Mouse (Mus musculus): Measurements from ENCODE around the gene Pafah1b3. TPM values are rescaled to one million over a fixed set of nuclear protein-coding genes. Genes with fewer than 3 reads are reported as not detected.
A peak's percentile ranks its signal among the peaks of the same experiment; 100 is the strongest.

Pafah1b3 gene
- total RNA-seq, 2 experiments from 2014 or later = 3.0 to 4.5 TPM

DNA sequence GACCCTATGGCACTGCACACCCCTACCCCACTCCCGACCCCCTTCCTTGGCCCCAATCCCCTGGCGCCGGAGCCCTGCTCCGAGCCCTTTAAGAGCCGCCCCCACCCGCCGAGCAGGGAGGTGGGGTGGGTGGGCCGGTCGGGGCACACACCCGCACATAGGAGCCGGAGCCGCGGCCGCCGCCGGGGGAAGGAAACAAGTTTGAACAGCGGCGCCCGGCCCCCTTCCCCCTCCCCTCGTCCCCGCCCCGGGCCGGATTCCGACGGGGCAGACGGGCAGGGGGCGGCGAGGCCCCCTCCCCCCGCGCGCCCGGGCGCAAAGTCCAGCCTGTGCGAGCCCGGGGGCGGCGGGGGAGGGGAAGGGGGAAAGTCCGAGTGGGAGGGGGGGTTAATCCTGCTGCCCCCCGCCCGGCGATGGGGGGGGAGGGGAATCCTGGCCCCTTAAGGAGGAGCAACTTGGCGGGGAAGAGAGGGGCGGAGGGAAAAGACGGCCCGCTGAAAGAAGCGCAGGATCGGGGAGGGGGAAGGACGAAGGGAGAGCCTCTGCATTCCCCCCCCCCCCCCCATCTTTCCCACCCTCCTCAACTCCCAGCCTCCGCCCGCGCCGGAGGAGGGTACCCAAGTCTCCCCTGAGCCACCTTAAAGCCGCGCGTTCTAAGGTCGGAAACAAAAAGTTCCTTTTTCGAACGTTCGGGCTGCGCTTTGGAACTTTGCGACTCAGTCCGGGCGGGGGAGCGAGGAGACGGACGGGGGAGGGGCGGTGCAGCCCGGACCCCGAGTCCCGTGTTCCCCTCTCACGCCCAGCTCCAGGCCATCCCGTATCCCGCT is 48.3 kb downstream of the Pafah1b3 start:
- intact Hi-C loops (cut with DNase I; ENCODE audit: low total_unique reads) = loop anchor here (10.0 kb wide), 1 partner anchor 65 kb away; the partner anchor contains the start of gene Megf8
- peak; percentile 86 for DNase-seq

DNA sequence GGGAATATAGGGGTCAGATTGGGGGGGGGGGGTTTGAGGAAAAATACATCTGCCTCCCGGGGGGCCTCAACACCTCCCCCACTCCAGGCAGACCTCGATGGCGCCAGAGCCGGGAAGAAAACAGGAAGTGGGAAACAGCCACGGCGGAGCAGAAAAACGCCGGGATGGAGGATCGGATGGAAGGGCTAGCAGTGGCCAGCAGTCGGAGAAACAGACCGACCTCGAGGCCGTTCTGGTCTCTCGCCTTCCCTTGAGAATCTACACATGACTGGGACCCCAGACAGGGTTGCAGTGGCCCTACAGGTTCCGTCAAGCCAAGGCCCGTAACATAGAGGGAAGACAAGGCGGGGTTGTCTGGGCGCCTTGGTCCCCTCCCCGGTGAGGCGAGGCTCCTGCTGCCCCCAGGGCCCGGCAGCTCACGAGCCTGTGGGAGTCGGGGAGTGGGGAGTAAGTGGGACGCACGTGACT is 48.9 kb downstream of the Pafah1b3 start:
- intact Hi-C loops (cut with DNase I; ENCODE audit: low total_unique reads) = loop anchor here (10.0 kb wide), 1 partner anchor 66 kb away; the partner anchor contains the start of gene Megf8
- DNase-seq = no peak

DNA sequence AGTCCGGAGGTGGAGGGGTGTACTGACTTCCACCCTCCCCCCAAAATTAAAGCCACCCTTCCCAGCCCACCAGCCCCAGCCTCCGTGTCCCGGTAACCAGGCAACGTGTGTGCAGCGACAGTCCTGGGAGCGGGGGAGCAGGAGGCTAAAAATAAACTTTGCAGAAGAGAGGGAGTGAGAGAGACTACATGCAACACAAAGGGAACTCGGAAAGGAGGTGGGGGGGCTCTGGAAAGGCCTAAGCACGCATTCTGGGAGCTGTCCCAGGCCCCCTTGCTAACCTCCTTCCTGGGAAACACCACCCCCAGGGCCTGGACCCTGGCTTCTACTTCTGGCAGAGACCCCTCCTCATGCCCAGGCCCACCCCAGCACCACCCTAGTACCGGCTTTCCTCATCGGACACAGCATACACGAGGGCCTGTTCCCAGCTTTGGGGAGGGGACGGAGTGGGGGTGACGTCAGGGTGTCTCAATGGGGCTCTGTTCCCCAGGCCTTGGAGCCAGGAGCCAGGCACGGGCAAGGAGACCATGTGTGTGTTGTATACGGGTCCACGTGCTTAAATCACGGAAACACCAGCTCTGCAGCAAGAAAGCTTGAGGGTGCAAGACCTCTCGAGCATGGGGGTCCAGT is 49.7 kb downstream of the Pafah1b3 start:
- intact Hi-C loops (cut with DNase I; ENCODE audit: low total_unique reads) = loop anchor here (10.0 kb wide), 1 partner anchor 67 kb away; the partner anchor contains the start of gene Megf8

DNA sequence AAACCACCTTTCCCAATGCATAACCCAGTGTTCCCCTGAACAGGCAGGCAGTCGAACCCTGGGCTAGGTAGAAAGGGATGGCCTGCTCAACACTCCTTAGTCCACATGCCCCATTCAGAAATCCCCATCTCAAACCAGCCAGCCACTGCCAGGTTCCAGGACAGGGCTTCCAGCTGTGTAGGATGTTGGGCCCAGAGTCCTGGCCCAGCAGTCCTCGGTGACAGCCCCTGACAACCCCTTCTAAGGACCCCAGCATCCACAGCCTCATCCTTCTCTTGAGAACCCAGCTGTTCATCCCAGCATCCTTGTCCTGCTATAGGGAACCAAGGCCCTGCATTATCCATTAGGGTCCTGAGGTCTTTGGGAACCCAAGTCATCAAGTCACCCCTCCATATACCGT is 50.3 kb downstream of the Pafah1b3 start:
- DNase-seq = no peak
- intact Hi-C loops (cut with DNase I; ENCODE audit: low total_unique reads) = loop anchor here (10.0 kb wide), 1 partner anchor 67 kb away; the partner anchor contains the start of gene Megf8

More for the DNA sequence above, 49.7 kb downstream of the Pafah1b3 start:
- no peak for DNase-seq

DNA sequence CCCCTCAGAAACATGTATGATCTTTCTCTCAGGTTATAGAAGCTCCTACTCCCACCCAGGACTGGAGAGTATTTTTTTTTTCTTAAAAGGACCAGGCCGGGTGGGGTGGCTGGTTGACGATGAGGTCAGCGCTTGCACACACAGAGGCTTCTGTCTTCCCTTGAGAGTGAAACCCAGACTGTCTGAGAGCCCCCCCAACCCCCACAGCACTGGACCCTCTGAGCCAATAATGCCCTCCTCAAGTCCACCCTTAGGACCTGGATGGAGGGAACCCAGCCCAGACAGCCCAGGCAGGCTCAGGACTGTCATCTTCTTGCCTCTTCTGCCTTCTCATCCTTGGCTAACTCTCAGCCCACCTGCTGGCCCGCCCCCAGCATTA is 51.0 kb downstream of the Pafah1b3 start:
- DNase-seq = no peak
- intact Hi-C loops (cut with DNase I; ENCODE audit: low total_unique reads) = loop anchor here (10.0 kb wide), 1 partner anchor 68 kb away; the partner anchor contains the start of gene Megf8

DNA sequence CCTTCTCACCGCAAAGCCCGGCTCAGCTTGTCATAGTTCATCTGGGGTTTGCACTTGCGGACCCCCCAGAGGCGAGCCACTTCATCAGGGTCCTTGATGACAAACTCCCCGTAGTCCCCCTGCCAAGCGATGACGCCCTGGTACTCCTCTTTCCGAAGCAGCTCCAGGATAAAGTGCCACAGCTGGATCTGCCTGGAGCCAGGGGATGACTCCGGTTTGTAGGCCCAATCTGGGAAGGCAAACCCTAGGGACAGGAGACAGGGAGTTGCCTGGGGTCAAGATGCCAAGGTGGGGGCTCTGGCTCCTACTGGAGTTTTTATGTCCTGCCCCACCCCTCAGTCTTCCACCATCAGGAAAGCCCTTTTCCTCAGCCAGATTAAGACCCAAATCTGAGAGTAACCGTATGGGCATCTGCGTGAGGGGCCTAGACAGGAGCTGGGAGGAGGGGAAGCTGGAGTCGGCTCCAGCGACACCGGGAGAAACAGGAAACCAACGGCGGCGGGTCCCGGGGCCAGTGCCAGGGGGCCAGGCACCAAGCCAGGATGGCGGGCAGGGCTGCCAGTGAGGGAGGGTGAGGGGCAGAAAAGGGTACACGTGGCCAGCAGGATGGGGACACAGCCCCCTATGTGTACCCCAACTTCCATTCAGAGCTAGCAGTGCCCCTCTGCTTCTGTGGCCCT is 51.6 kb downstream of the Pafah1b3 start:
- DNase-seq = no peak
- intact Hi-C loops (cut with DNase I; ENCODE audit: low total_unique reads) = loop anchor here (10.0 kb wide), 1 partner anchor 69 kb away; the partner anchor contains the start of gene Megf8

Other genes with a start within 250 kb of the Pafah1b3 start
- 1 to 10 TPM; 3.3 to 3.9 TPM for gene Grik5, start 225.6 kb downstream of the Pafah1b3 start, total RNA-seq (2021)
- 1 to 10 TPM; 5.5 to 6.3 TPM for gene Zfp574, start 225.4 kb downstream of the Pafah1b3 start, total RNA-seq (2021)
- gene Pou2f2, start 118.3 kb downstream of the Pafah1b3 start, total RNA-seq (2021) = under 1 TPM; 0.13 to 0.35 TPM
- 1 to 10 TPM; 5.7 to 8.7 TPM for gene Dedd2, start 77.4 kb downstream of the Pafah1b3 start, total RNA-seq (2021)
- 1 to 10 TPM; 5.4 to 5.9 TPM for gene Zfp526, start 76.6 kb downstream of the Pafah1b3 start, total RNA-seq (2021)
- 10 to 100 TPM; 46.5 to 51.4 TPM for gene Gsk3a, start 60.1 kb downstream of the Pafah1b3 start, total RNA-seq (2021)
- gene Erf, start 47.2 kb downstream of the Pafah1b3 start, total RNA-seq (2021) = 10 to 100 TPM in 1 of 2 experiments, 1 to 10 TPM in 1; 9.8 to 11.8 TPM
- gene Cic, start 30.3 kb downstream of the Pafah1b3 start, total RNA-seq (2021) = 10 to 100 TPM; 38.2 to 44.1 TPM
- gene Prr19, start 3.4 kb upstream of the Pafah1b3 start, total RNA-seq (2021) = not detected
- not detected for gene Tmem145, start 8.1 kb upstream of the Pafah1b3 start, total RNA-seq (2021)
- gene Megf8, start 19.2 kb upstream of the Pafah1b3 start, total RNA-seq (2021) = 10 to 100 TPM; 18.5 to 19.7 TPM
- not detected for gene Cnfn, start 71.7 kb upstream of the Pafah1b3 start, total RNA-seq (2021)
- 10 to 100 TPM; 11.4 to 18.8 TPM for gene Lipe, start 100.7 kb upstream of the Pafah1b3 start, total RNA-seq (2021)
- not detected for gene Cxcl17, start 114.9 kb upstream of the Pafah1b3 start, total RNA-seq (2021)
- 1 to 10 TPM; 5.1 to 6.4 TPM for gene Ceacam1, start 179.6 kb upstream of the Pafah1b3 start, total RNA-seq (2021)
- under 1 TPM; 0.43 to 0.60 TPM for gene Ceacam2, start 241.9 kb upstream of the Pafah1b3 start, total RNA-seq (2021)